Mouse (Mus musculus) testis, adult 2 months (tissue): ENCODE measurements around the gene Cisd1. TPM values are rescaled to one million over a fixed set of nuclear protein-coding genes. Genes with fewer than 3 reads are reported as not detected.

Source experiments
- H3K27ac ChIP-seq: fragments of 200-500 bp; 2 replicates; pipeline ENCODE4 v1.5.1; 2012; ENCODE audit warnings: low read depth, low read length; ENCODE audit not compliant: control insufficient read depth, insufficient read depth
- H3K27me3 ChIP-seq: fragments of 200-500 bp; 2 replicates; pipeline ENCODE4 v1.6.1; 2012; ENCODE audit warnings: mild to moderate bottlenecking, low read length, moderate library complexity; ENCODE audit not compliant: control insufficient read depth, insufficient read depth
- H3K36me3 ChIP-seq: fragments of 200-500 bp; 2 replicates; pipeline ENCODE4 v1.6.1; 2012; ENCODE audit warnings: mild to moderate bottlenecking, low read length; ENCODE audit not compliant: control insufficient read depth, insufficient read depth
- H3K4me1 ChIP-seq: fragments of 200-500 bp; 2 replicates; pipeline ENCODE4 v1.6.1; 2012; ENCODE audit warnings: low read length; ENCODE audit not compliant: control insufficient read depth, insufficient read depth
- H3K4me3 ChIP-seq: fragments of 200-500 bp; 2 replicates; pipeline ENCODE4 v1.5.1; 2012; ENCODE audit warnings: low read depth, mild to moderate bottlenecking, low read length, moderate library complexity, mixed read lengths; ENCODE audit not compliant: control insufficient read depth
- CTCF ChIP-seq: fragments of 200-500 bp; IDR thresholded peaks from 2 replicates; pipeline ENCODE4 v1.5.1; 2012; ENCODE audit warnings: low read depth, mild to moderate bottlenecking, inconsistent platforms, low read length, moderate library complexity; ENCODE audit not compliant: control insufficient read depth, insufficient read depth, insufficient replicate concordance
- POLR2A ChIP-seq: fragments of 200-500 bp; IDR thresholded peaks from 2 replicates; pipeline ENCODE4 v1.6.1; 2012; ENCODE audit warnings: low read depth, mild to moderate bottlenecking, inconsistent platforms, low read length, moderate library complexity; ENCODE audit not compliant: control insufficient read depth
- polyA plus RNA-seq: library from polyadenylated mRNA; depleted of rRNA; stranded (reverse); fragments of >200 nt; gene quantifications from 2 replicates; pipeline ENCODE4 v1.2.3, GENCODE M21; 2012; rRNA removed

Gene Cisd1
- polyA plus RNA-seq, 1 experiment = 35.4 TPM

GRCm38 (mm10) chr10:71284511-71285125, 60.1 kb downstream of the Cisd1 start:
- no peaks in the 10 kb centered on the region for H3K27me3 ChIP-seq
- peak overlapping the region; percentile 76 for H3K4me3 ChIP-seq
- H3K4me1 ChIP-seq = no peaks in the 10 kb centered on the region
- H3K27ac ChIP-seq = no peak overlapping the region
- H3K36me3 ChIP-seq = no peaks in the 10 kb centered on the region
- TF ChIP-seq POLR2A (no peak), CTCF (no peak)

- Histone ChIP-seq H3K27ac (no peak overlapping the region), H3K36me3 (no peaks in the 10 kb centered on the region), H3K4me3 (no peak overlapping the region; the same call in 1 of the 2 replicates), H3K4me1 (no peaks in the 10 kb centered on the region), H3K27me3 (no peaks in the 10 kb centered on the region)
- TF ChIP-seq POLR2A (no peak), CTCF (no peak)
These were observed 60.6 kb downstream of the Cisd1 start for GRCm38 (mm10) chr10:71284131-71284510.

Other genes with a start within 250 kb of the Cisd1 start
- gene Bicc1, start 185.3 kb downstream of the Cisd1 start, polyA plus RNA-seq = 3.1 and 3.2 TPM in 2 replicates
- 49.6 and 56.3 TPM in 2 replicates for gene Tfam, start 106.7 kb downstream of the Cisd1 start, polyA plus RNA-seq
- gene Ube2d1, start 59.7 kb downstream of the Cisd1 start, polyA plus RNA-seq = 5.9 and 8.6 TPM in 2 replicates
- gene Ipmk, start 2.8 kb upstream of the Cisd1 start, polyA plus RNA-seq = 4.5 and 5.3 TPM in 2 replicates